ENCODE assay signal across 17 mouse cellular contexts in genomic region chr5:68373082-68373481, GRCm38 (mm10).
DNase-seq lines count a peak whose midpoint lies in the region; ATAC-seq and TF ChIP-seq lines count a peak whose summit lies in the region.
"Had no signal": no experiment of that assay in that cellular context is flagged by ENCODE, and none has a peak within 500 bp of the region (broad histone marks: within the 10 kb centered on the region; RNA-seq: fewer than 3 reads in every experiment).

No protein-coding gene starts in this region.

- H3K4me3 ChIP-seq in limb, embryonic 13.5 days, result no peak overlapping the region
- no peak overlapping the region for H3K4me3 ChIP-seq in limb, embryonic 10.5 days
- H3K4me3 ChIP-seq in limb, embryonic 14.5 days (replicated peaks; ENCODE audit: low read length), result no peak overlapping the region
- H3K4me3 ChIP-seq: heart, adult 2 months; heart, embryonic 15.5 days; hindbrain, embryonic 15.5 days had no signal

- no peaks in the 10 kb centered on the region for H3K9me3 ChIP-seq in limb, embryonic 13.5 days
- no peaks in the 10 kb centered on the region for H3K9me3 ChIP-seq in limb, embryonic 10.5 days (replicated peaks)
- no peaks in the 10 kb centered on the region for H3K9me3 ChIP-seq in limb, embryonic 14.5 days (ENCODE audit: control insufficient read depth, low read length)
- H3K9me3 ChIP-seq: heart, embryonic 15.5 days; hindbrain, embryonic 15.5 days had no signal

- no peak overlapping the region for H3K27ac ChIP-seq in limb, embryonic 13.5 days
- no peak overlapping the region for H3K27ac ChIP-seq in limb, embryonic 10.5 days
- no peak overlapping the region for H3K27ac ChIP-seq in limb, embryonic 14.5 days (replicated peaks; ENCODE audit: low read depth, low read length)
- H3K27ac ChIP-seq: heart, adult 2 months; heart, embryonic 15.5 days; hindbrain, embryonic 15.5 days had no signal

- peak; percentile 81 for ATAC-seq in frontal cortex, adult (ENCODE audit: low TSS enrichment)
- peak; percentile 51; the same call in 1 of the 2 replicates for ATAC-seq in limb, embryonic 13.5 days (ENCODE audit: low FRiP score, low read depth)
- ATAC-seq in limb, embryonic 14.5 days (ENCODE audit: low FRiP score, low read depth), result peak; percentile 34; the same call in 1 of the 2 replicates

- WGBS in limb, embryonic 13.5 days, result 54% methylated on average over 2 of the region's 2 CpGs
- 77% methylated on average over 2 of the region's 2 CpGs for WGBS in limb, embryonic 10.5 days
- WGBS in limb, embryonic 14.5 days, result 55% methylated on average over 2 of the region's 2 CpGs

- no peak for TF ChIP-seq POLR2A in limb, embryonic 14.5 days (IDR thresholded peaks at IDR 0.05; ENCODE audit: borderline replicate concordance, extremely low read depth, insufficient read depth, insufficient read length)

- no peaks in the 10 kb centered on the region for H3K36me3 ChIP-seq in limb, embryonic 13.5 days
- H3K36me3 ChIP-seq in limb, embryonic 10.5 days, result no peaks in the 10 kb centered on the region
- H3K36me3 ChIP-seq in limb, embryonic 14.5 days (ENCODE audit: control insufficient read depth, insufficient read depth, low read length), result no peaks in the 10 kb centered on the region
- H3K36me3 ChIP-seq: heart, embryonic 15.5 days; hindbrain, embryonic 15.5 days had no signal

- H3K27me3 ChIP-seq in limb, embryonic 13.5 days, result no peaks in the 10 kb centered on the region
- no peaks in the 10 kb centered on the region for H3K27me3 ChIP-seq in limb, embryonic 10.5 days (ENCODE audit: low read depth, poor library complexity, severe bottlenecking)
- no peaks in the 10 kb centered on the region for H3K27me3 ChIP-seq in limb, embryonic 14.5 days (ENCODE audit: control insufficient read depth, insufficient read depth, low read length)
- H3K27me3 ChIP-seq: heart, embryonic 15.5 days; hindbrain, embryonic 15.5 days had no signal

- no peaks in the 10 kb centered on the region for H3K4me1 ChIP-seq in limb, embryonic 13.5 days
- H3K4me1 ChIP-seq in limb, embryonic 10.5 days, result no peaks in the 10 kb centered on the region
- no peaks in the 10 kb centered on the region for H3K4me1 ChIP-seq in limb, embryonic 14.5 days (ENCODE audit: control insufficient read depth, insufficient read depth, low read length)
- H3K4me1 ChIP-seq: heart, embryonic 15.5 days; hindbrain, embryonic 15.5 days had no signal

- DNase-seq in frontal cortex, postnatal 14 days (ENCODE audit: low spot score in 2 of 2), result no peak
- DNase-seq in limb, embryonic 10.5 days (ENCODE audit: low spot score), result no peak
- peak; percentile 37 for DNase-seq in brain, adult 2 months (ENCODE audit: low read depth, low spot score)
- no peak for DNase-seq in limb, embryonic 14.5 days (ENCODE audit: low spot score)
- no peak for DNase-seq in thymus, postnatal 10 days (ENCODE audit: low spot score in 2 of 2)
- DNase-seq: adrenal gland, adult 2 months; adrenal gland, postnatal 25 days; cerebellum, adult 2 months; cerebellum, postnatal 10 days; gastrocnemius, postnatal 14 days; heart, adult 2 months; heart, postnatal 14 days had no signal

- H3K4me2 ChIP-seq in limb, embryonic 13.5 days (replicated peaks), result no peak overlapping the region
- H3K4me2 ChIP-seq in limb, embryonic 14.5 days (replicated peaks; ENCODE audit: low read depth, low read length, severe bottlenecking), result no peak overlapping the region
- H3K4me2 ChIP-seq: heart, embryonic 11.5 days; heart, embryonic 15.5 days; hindbrain, embryonic 15.5 days had no signal

- H3K9ac ChIP-seq in limb, embryonic 13.5 days, result no peak overlapping the region
- H3K9ac ChIP-seq in limb, embryonic 14.5 days (ENCODE audit: low read depth, low read length, severe bottlenecking), result no peak overlapping the region
- H3K9ac ChIP-seq: heart, embryonic 15.5 days; hindbrain, embryonic 15.5 days had no signal
